Mouse (Mus musculus): Measurements from ENCODE around the gene Shroom3.

Shroom3 gene

DNA sequence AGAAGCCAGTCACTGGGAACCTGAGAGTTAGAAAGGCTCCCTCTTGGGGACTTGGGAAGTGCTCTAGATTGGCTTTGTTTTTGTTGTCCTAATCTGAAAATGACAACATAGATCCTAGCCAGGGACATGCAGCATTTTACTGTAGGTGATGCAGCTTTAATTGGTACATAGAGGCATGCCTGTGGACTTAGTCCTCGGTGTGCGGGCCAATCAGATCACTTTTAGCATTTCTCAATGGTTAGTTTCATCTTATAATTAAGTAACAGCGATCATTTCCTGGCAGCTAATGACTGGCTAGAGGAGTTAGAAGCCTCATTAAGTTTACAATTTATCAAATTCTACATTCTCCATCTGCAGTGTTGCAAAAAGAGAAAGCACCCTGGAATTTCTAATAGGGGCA lies 167.7 kb downstream of the Shroom3 start:
- no peak for DNase-seq (ENCODE audit: low read depth, low spot score)

GRCm38 (mm10) chr5:92854983-92855382 lies 171.7 kb downstream of the Shroom3 start:
- DNase-seq (ENCODE audit: low read depth, low spot score): no peak

- no peak for DNase-seq (ENCODE audit: low read depth, low spot score)
Observed at GRCm38 (mm10) chr5:92856346-92856745, 173.1 kb downstream of the Shroom3 start.

DNA sequence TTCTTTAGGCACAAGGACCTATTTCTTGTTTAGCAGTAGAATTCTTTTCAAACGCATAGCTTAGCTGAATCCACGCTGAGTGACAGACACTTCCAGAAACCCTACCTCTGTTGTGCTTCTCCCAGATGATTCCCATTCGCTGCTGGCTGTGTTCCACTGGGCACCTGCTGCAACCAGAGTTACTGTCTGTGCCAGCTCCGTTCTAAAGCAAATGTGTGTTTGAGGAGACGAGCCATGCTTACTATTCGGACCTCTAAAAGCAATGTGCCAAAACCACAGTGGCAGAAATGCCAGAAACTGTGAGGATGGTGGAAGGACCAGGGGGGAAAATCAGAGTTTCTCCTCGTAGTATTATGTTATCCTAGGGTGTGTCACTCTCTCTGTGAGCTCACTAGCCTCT lies 173.9 kb downstream of the Shroom3 start:
- no peak for DNase-seq (ENCODE audit: low read depth, low spot score)

GRCm38 (mm10) chr5:92858104-92858503 lies 174.9 kb downstream of the Shroom3 start:
- no peak for DNase-seq (ENCODE audit: low read depth, low spot score)

GRCm38 (mm10) chr5:92858576-92858975 lies 175.3 kb downstream of the Shroom3 start:
- DNase-seq (ENCODE audit: low read depth, low spot score): no peak

DNA sequence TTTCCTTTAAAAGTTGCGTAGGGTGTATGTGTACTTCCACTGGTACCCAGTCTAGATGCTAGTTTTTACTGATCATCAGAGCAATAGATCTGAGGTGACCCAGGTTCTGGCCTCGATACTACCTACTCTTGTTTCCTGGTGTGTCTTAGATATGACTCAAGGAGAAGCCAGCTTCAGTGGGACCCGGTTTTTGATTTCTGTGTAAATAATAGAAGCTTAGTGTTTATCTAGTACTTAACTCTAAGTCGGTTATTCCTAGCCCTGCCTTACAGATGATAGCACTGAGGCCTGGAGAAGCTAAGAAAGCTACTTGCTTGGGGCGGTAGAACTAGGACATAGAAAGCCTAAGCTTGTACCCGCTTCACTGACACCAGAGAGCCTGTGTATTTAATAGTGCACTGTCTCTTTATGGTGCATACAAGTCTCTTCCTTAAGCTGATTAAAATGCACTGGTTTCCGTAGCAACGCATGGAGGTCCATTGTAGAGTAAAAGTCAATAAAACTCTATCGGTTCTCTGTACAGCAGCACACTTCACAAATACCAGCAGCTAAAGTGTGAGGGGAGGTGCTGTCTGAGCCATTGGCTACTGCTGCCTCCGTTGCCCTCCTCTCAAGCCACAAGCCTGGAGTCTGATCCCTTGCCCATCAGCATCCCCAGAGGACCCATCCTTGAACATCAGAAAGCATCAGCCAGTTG lies 178.3 kb downstream of the Shroom3 start:
- DNase-seq (ENCODE audit: low read depth, low spot score): no peak

DNA sequence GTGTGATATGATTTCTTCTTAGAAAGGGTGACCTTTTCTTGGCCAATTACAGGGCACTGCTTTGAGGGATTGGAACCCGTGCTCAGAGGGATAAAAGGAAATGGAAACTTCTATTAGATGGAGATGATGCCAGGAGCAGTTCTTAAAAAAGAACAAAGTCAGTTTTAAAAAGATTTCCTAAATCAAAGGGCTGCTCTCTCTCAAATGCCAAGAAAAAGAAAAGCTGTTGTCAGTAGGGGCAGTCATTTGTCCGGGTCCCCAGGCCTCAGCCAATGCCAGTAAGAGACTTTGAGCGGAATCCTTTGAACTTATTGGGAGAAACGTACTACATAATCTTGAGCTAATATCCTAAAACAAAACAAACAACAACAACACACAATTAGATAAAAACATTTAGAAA lies 181.9 kb downstream of the Shroom3 start:
- no peak for DNase-seq (ENCODE audit: low read depth, low spot score)

DNA sequence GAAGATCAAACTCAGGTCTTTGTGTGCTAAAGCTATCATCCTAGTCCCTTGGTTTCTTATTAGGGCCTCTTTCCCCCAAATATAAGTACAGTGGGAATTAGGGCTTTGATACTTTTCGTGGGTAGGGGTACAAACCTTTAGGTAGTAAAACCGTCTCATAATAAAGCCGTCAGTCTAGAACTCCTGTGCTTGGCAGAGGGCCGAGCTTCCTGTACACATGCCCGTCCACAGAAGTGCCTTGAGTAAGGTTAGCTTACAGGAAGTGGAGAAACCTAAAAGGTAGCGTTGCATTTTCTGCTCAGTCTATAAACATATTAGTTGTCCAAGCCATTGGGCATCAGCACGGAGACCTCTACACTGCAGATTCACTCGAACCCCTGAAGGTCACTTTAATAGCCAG lies 183.3 kb downstream of the Shroom3 start:
- no peak for DNase-seq (ENCODE audit: low read depth, low spot score)

GRCm38 (mm10) chr5:92867253-92867652 lies 184.0 kb downstream of the Shroom3 start:
- no peak for DNase-seq (ENCODE audit: low read depth, low spot score)

DNA sequence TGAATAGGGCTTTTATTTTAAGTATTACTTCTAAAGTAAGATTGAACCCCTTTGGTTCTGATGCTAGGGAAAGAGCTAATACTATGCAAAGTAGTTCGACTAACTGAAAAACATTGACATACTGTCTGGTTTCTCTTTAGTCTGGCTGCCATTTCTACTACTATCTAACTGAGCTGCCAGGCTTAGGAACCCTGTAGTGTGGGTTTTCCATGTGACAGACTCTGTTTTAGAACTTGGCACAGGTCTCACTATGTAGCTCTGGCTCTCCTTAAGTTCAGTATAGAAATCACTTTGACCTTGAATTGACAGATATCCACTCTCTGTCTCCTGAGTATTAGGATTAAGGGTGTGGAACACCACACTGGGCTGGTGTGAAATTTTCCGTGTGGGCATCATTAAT lies 185.0 kb downstream of the Shroom3 start:
- DNase-seq (ENCODE audit: low read depth, low spot score): no peak

DNA sequence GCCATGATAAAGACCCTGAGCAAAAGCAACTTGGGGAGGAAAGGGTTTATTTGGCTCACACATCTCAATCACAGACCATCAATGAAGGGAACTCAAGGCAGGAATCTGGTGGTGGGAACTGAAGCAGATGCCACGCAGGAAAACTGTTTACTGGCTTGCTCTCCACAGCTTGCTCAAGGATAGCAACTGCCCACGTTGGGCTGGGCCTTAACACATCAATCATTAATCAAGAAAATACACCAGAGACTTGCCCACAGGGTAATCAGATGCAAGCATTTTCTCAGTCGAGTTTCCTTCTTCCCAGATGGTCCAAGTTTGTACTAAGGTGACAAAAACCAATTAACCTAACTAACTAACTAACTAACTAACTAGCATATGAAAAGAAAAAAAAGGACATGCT lies 187.8 kb downstream of the Shroom3 start:
- DNase-seq (ENCODE audit: low read depth, low spot score): no peak

DNA sequence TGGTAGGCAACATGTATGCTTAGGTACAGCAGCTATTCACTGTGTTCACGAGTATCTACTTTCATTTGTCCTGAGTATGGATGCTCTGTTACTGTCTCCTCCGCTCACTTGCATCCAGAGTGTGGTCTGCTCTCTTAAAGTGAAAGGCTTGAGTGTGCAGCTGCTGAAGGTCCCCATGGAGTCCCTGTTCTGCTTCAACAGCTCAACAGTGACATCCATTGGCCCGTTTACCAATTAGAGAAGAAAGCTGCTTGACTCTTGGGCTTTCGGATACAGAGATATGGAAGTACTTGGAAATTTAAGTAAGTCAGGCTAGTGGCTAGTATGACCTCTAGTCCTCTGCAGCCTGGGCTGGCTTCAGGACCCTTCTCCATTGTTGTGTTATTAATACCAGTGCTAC lies 188.9 kb downstream of the Shroom3 start:
- no peak for DNase-seq (ENCODE audit: low read depth, low spot score)

- DNase-seq (ENCODE audit: low read depth, low spot score): no peak
Observed at GRCm38 (mm10) chr5:92872991-92873390, 189.8 kb downstream of the Shroom3 start.

- no peak for DNase-seq (ENCODE audit: low read depth, low spot score)
Observed at GRCm38 (mm10) chr5:92873518-92873917, 190.3 kb downstream of the Shroom3 start.

GRCm38 (mm10) chr5:92875836-92876235 lies 192.6 kb downstream of the Shroom3 start:
- no peak for DNase-seq (ENCODE audit: low read depth, low spot score)

DNA sequence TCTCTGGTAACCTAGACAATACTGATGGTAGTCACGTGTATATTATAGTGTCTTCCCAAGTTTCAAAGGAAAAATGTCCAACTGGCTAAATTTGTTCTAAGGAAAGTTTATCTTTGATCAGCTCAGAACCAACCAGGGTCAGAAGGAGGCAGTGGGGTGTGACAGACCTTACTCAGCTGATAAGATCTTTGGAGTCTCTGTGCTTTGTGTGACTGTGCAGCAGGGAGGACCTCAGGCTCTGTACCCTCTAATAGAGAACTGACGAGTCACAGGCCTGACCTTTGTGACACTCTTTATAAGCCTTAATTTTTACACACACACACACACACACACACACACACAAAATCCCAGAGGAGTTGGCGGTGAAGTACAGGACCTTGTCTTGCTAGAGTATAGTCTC lies 193.9 kb downstream of the Shroom3 start:
- no peak for DNase-seq (ENCODE audit: low read depth, low spot score)

GRCm38 (mm10) chr5:92880393-92880792 lies 197.2 kb downstream of the Shroom3 start:
- DNase-seq (ENCODE audit: low read depth, low spot score): no peak

DNA sequence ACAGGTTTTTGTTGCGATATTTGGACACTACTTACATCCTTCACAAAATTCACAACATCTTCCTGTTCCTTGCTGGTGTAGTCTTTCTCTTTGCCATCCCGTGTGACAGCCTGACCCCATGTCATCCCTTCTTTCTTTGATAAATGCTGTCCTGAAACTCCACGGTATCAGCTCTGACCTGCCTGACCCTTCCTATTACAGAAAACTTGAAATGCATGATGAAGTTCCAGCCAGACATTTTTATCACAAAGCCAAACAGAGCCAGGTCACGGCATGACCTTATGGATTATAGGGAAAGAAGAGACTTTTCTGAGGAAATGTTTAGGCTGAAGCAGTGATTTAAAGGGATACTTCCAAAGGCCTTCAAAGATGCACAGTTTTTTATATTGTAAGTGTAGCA lies 197.7 kb downstream of the Shroom3 start:
- no peak for DNase-seq (ENCODE audit: low read depth, low spot score)

GRCm38 (mm10) chr5:92886141-92886540 lies 202.9 kb downstream of the Shroom3 start:
- DNase-seq (ENCODE audit: low read depth, low spot score): no peak

GRCm38 (mm10) chr5:92887501-92887900 lies 204.3 kb downstream of the Shroom3 start:
- DNase-seq (ENCODE audit: low read depth, low spot score): no peak

GRCm38 (mm10) chr5:92888628-92889241 lies 205.5 kb downstream of the Shroom3 start:
- no peak for DNase-seq (ENCODE audit: low read depth, low spot score)

DNA sequence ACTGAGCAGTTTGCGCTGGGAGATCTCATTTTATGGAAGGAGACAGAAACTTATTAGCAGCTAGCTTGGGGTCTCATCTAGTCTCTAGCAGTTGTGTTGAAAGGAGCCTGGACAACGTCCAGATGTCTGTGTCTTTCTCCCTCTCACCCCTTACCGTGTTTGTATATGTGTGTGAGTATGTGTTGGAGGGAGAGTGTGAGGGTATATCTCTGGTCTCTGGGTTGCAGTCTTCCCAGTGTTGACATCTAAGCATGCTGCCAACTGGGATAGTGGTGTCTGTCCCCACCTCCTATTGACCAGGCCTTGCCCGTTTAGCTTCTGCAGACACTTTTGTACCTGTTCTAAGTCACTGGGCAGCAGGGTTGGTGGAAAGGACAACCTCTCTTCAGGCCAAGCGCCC lies 207.7 kb downstream of the Shroom3 start:
- no peak for DNase-seq (ENCODE audit: low read depth, low spot score)

DNA sequence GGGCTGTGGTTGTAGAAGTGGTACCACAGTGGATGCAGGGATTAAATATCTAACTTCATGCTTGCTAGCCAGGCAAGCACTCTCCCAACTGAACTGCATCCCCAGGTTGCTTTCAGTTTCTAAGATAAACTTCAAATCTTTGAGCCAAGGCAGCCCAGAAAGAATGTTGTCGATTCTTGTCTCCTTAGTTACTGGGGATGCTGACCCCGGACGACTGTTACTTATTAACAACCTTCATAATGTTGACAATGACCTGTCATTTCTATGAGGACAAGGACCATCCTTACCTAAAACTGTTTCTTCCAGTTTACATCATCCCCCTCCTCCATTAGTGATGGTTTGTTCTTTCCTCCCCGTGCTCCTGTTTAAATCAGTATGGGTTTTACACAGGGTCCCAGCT lies 210.0 kb downstream of the Shroom3 start:
- DNase-seq (ENCODE audit: low read depth, low spot score): no peak

Measured in embryo, embryonic 11.5 days (tissue).